Mouse (Mus musculus): ENCODE data around the gene Sgcd. TPM values are rescaled to one million over a fixed set of nuclear protein-coding genes. Genes with fewer than 3 reads are reported as not detected.

Gene Sgcd
- total and polyA plus RNA-seq, 2 experiments from 2014 or later, result 4.0 to 37.3 TPM

DNA sequence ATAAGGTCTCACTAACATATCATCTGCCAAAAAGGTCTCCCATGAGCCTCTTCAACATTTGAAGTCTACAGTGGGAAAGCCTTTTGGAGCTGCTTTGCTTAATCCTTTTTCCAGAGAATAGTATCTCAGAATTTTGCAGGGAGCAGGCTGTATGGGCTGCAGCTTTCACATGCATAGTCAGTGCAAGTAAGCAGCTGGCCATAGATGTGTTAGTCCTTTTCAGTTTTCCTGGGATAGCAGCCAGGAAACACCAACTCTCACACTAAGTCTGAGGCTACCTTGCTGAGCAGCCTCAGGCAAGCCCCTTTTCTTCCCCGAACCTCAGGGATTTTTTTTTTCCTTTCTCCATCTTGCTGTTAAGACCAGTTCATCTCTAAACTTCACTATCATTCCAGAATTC is 6.6 kb downstream of the Sgcd start:
- H3K9me3 ChIP-seq (ENCODE audit: low read length), result no peaks in the 10 kb centered on the region
- no peaks in the 10 kb centered on the region for H3K27me3 ChIP-seq (ENCODE audit: insufficient read depth, low read length)
- 0 out of 2 replicates have a peak, but pooled peaks cover 3% of the 10 kb centered on the region for H3K4me1 ChIP-seq (ENCODE audit: insufficient read depth, low read length)
- WGBS, result 37% methylated on average over 1 of the region's 1 CpGs
- ATAC-seq, result no peak
- no peaks in the 10 kb centered on the region for H3K36me3 ChIP-seq (ENCODE audit: insufficient read depth, low read length)
- no peak overlapping the region for H3K4me3 ChIP-seq (ENCODE audit: low read length)
- DNase-seq (ENCODE audit: low spot score), result no peak
- no peak overlapping the region for H3K9ac ChIP-seq (replicated peaks; ENCODE audit: low read length)
- no peak overlapping the region for H3K27ac ChIP-seq
- H3K4me2 ChIP-seq (ENCODE audit: low read depth, low read length), result no peak overlapping the region
- TF ChIP-seq CTCF (IDR thresholded peaks at IDR 0.05; ENCODE audit: low read depth), result no peak

DNA sequence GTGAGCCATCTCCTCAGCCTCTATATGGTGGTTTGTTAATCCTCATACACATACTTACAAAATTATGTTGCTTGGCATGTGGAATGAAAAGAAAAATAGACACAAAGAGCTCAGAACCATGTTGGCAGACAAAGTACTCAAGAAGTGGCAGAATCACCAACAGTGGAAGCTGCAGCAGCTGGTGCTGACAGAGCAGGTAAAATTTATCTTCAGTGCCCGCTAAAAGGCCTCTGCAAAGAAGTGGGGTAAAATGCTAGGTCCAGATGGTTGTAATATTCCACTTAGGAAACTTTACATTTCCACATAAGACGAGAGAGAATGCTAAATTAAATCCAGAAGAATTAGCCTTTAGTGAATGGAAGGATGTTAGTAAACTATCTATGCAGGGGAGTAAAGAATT is 7.7 kb downstream of the Sgcd start:
- H3K9ac ChIP-seq (replicated peaks; ENCODE audit: low read length), result no peak overlapping the region
- no peak overlapping the region for H3K27ac ChIP-seq
- no peak for DNase-seq (ENCODE audit: low spot score)
- ATAC-seq, result no peak
- no peaks in the 10 kb centered on the region for H3K36me3 ChIP-seq (ENCODE audit: insufficient read depth, low read length)
- no peak overlapping the region for H3K4me3 ChIP-seq (ENCODE audit: low read length)
- no peaks in the 10 kb centered on the region for H3K4me1 ChIP-seq (ENCODE audit: insufficient read depth, low read length)
- no peak for TF ChIP-seq CTCF (IDR thresholded peaks at IDR 0.05; ENCODE audit: low read depth)
- 77% methylated on average over 2 of the region's 2 CpGs for WGBS
- no peaks in the 10 kb centered on the region for H3K9me3 ChIP-seq (ENCODE audit: low read length)
- H3K4me2 ChIP-seq (ENCODE audit: low read depth, low read length), result no peak overlapping the region
- no peaks in the 10 kb centered on the region for H3K27me3 ChIP-seq (ENCODE audit: insufficient read depth, low read length)

- ATAC-seq, result no peak
- Histone ChIP-seq H3K27me3 (ENCODE audit: insufficient read depth, low read length) (no peaks in the 10 kb centered on the region), H3K9me3 (ENCODE audit: low read length) (no peaks in the 10 kb centered on the region), H3K27ac (no peak overlapping the region), H3K36me3 (ENCODE audit: insufficient read depth, low read length) (no peaks in the 10 kb centered on the region), H3K4me3 (ENCODE audit: low read length) (no peak overlapping the region), H3K4me2 (ENCODE audit: low read depth, low read length) (no peak overlapping the region), H3K9ac (replicated peaks; ENCODE audit: low read length) (no peak overlapping the region), H3K4me1 (ENCODE audit: insufficient read depth, low read length) (no peaks in the 10 kb centered on the region)
- TF ChIP-seq CTCF (IDR thresholded peaks at IDR 0.05; ENCODE audit: low read depth), result no peak
- WGBS, result 63% methylated on average over 3 of the region's 3 CpGs
- DNase-seq (ENCODE audit: low spot score), result peak; percentile 19
Measured at GRCm38 (mm10) chr11:47953291-47953690, 35.5 kb downstream of the Sgcd start.

- no peaks in the 10 kb centered on the region for H3K4me1 ChIP-seq (ENCODE audit: insufficient read depth, low read length)
- no peak for TF ChIP-seq CTCF (IDR thresholded peaks at IDR 0.05; ENCODE audit: low read depth)
- H3K9me3 ChIP-seq (ENCODE audit: low read length), result no peaks in the 10 kb centered on the region
- H3K4me2 ChIP-seq (ENCODE audit: low read depth, low read length), result no peak overlapping the region
- H3K27ac ChIP-seq, result no peak overlapping the region
- WGBS, result 70% methylated on average over 4 of the region's 4 CpGs
- no peaks in the 10 kb centered on the region for H3K36me3 ChIP-seq (ENCODE audit: insufficient read depth, low read length)
- H3K9ac ChIP-seq (replicated peaks; ENCODE audit: low read length), result no peak overlapping the region
- no peaks in the 10 kb centered on the region for H3K27me3 ChIP-seq (ENCODE audit: insufficient read depth, low read length)
- no peak overlapping the region for H3K4me3 ChIP-seq (ENCODE audit: low read length)
- ATAC-seq, result no peak
- no peak for DNase-seq (ENCODE audit: low spot score)
Measured at GRCm38 (mm10) chr11:47952366-47952765, 36.4 kb downstream of the Sgcd start.

GRCm38 (mm10) chr11:47939795-47940194 is 49.0 kb downstream of the Sgcd start:
- Histone ChIP-seq H3K9me3 (ENCODE audit: low read length) (no peaks in the 10 kb centered on the region), H3K4me3 (ENCODE audit: low read length) (no peak overlapping the region), H3K9ac (replicated peaks; ENCODE audit: low read length) (no peak overlapping the region), H3K36me3 (ENCODE audit: insufficient read depth, low read length) (no peaks in the 10 kb centered on the region), H3K4me2 (ENCODE audit: low read depth, low read length) (no peak overlapping the region), H3K4me1 (ENCODE audit: insufficient read depth, low read length) (no peaks in the 10 kb centered on the region), H3K27me3 (ENCODE audit: insufficient read depth, low read length) (no peaks in the 10 kb centered on the region), H3K27ac (no peak overlapping the region)
- ATAC-seq (no peak), DNase-seq (ENCODE audit: low spot score) (no peak)
- 74% methylated on average over 2 of the region's 2 CpGs for WGBS
- no peak for TF ChIP-seq CTCF (IDR thresholded peaks at IDR 0.05; ENCODE audit: low read depth)

- Histone ChIP-seq H3K27me3 (ENCODE audit: insufficient read depth, low read length) (no peaks in the 10 kb centered on the region), H3K4me1 (ENCODE audit: insufficient read depth, low read length) (no peaks in the 10 kb centered on the region), H3K4me3 (ENCODE audit: low read length) (no peak overlapping the region), H3K9ac (replicated peaks; ENCODE audit: low read length) (no peak overlapping the region), H3K36me3 (ENCODE audit: insufficient read depth, low read length) (no peaks in the 10 kb centered on the region), H3K4me2 (ENCODE audit: low read depth, low read length) (no peak overlapping the region), H3K9me3 (ENCODE audit: low read length) (no peaks in the 10 kb centered on the region), H3K27ac (no peak overlapping the region)
- ATAC-seq, result no peak
- TF ChIP-seq CTCF (IDR thresholded peaks at IDR 0.05; ENCODE audit: low read depth), result no peak
- no peak for DNase-seq (ENCODE audit: low spot score)
- WGBS, result 88% methylated on average over 2 of the region's 2 CpGs
Measured at GRCm38 (mm10) chr11:47917616-47918015, 71.2 kb downstream of the Sgcd start.

- no peaks in the 10 kb centered on the region for H3K36me3 ChIP-seq (ENCODE audit: insufficient read depth, low read length)
- H3K4me3 ChIP-seq (ENCODE audit: low read length), result no peak overlapping the region
- 59% methylated on average over 3 of the region's 3 CpGs for WGBS
- H3K9me3 ChIP-seq (ENCODE audit: low read length), result no peaks in the 10 kb centered on the region
- no peaks in the 10 kb centered on the region for H3K27me3 ChIP-seq (ENCODE audit: insufficient read depth, low read length)
- DNase-seq (ENCODE audit: low spot score), result no peak
- no peaks in the 10 kb centered on the region for H3K4me1 ChIP-seq (ENCODE audit: insufficient read depth, low read length)
- no peak overlapping the region for H3K27ac ChIP-seq
- H3K9ac ChIP-seq (replicated peaks; ENCODE audit: low read length), result no peak overlapping the region
- ATAC-seq, result no peak
- no peak for TF ChIP-seq CTCF (IDR thresholded peaks at IDR 0.05; ENCODE audit: low read depth)
- H3K4me2 ChIP-seq (ENCODE audit: low read depth, low read length), result no peak overlapping the region
Measured at GRCm38 (mm10) chr11:47891617-47892172, 97.1 kb downstream of the Sgcd start.

Measured in hindbrain, postnatal 0 days (tissue).